Mouse (Mus musculus) adrenal gland, adult 2 months (tissue): Measurements from ENCODE around the gene Psrc1. TPM values are rescaled to one million over a fixed set of nuclear protein-coding genes. Genes with fewer than 3 reads are reported as not detected.

Experiments
- DNase-seq: peaks from one replicate; pipeline ENCODE4 v3.0.0; 2021
- polyA plus RNA-seq: library from polyadenylated mRNA; depleted of rRNA; stranded (reverse); fragments of >200 nt; gene quantifications from 2 replicates; pipeline ENCODE4 v1.2.3, GENCODE M21; 2012; rRNA removed
- total RNA-seq, 2 experiments: library from RNA; stranded (reverse); gene quantifications; 2 replicates each; pipeline ENCODE4 v1.2.3; 2021

The Psrc1 gene
- total and polyA plus RNA-seq, 3 experiments = 0.66 to 2.6 (median 1.3) TPM

- peak; percentile 62 for DNase-seq
Measured at GRCm38 (mm10) chr3:108423844-108424801, 40.5 kb downstream of the Psrc1 start.

GRCm38 (mm10) chr3:108424944-108425623 lies 41.4 kb downstream of the Psrc1 start:
- no peak for DNase-seq

- no peak for DNase-seq
Measured at GRCm38 (mm10) chr3:108425624-108426018, 42.0 kb downstream of the Psrc1 start.

GRCm38 (mm10) chr3:108432542-108433187 lies 49.0 kb downstream of the Psrc1 start:
- DNase-seq = no peak

- DNase-seq = no peak
Measured at GRCm38 (mm10) chr3:108433188-108433880, 49.7 kb downstream of the Psrc1 start.

GRCm38 (mm10) chr3:108433881-108434495 lies 50.3 kb downstream of the Psrc1 start:
- no peak for DNase-seq

- no peak for DNase-seq
Measured at GRCm38 (mm10) chr3:108435701-108436379, 52.2 kb downstream of the Psrc1 start.

- DNase-seq = no peak
Measured at GRCm38 (mm10) chr3:108436380-108436714, 52.7 kb downstream of the Psrc1 start.

Other genes starting within 250 kb of the Psrc1 start
- 100 to 1,000 TPM; 117 to 136 TPM for gene Gnai3, start 237.7 kb upstream of the Psrc1 start, total RNA-seq
- gene Gnai3, start 237.7 kb upstream of the Psrc1 start, polyA plus RNA-seq = 13.8 and 14.0 TPM in 2 replicates
- under 1 TPM; 0.20 to 0.48 TPM for gene Gpr61, start 229.0 kb upstream of the Psrc1 start, total RNA-seq
- 0.12 and 0.20 TPM in 2 replicates for gene Gpr61, start 229.0 kb upstream of the Psrc1 start, polyA plus RNA-seq
- 10 to 100 TPM; 21.4 to 27.8 TPM for gene Amigo1, start 197.5 kb upstream of the Psrc1 start, total RNA-seq
- 57.6 and 62.3 TPM in 2 replicates for gene Amigo1, start 197.5 kb upstream of the Psrc1 start, polyA plus RNA-seq
- 1 to 10 TPM; 6.4 to 7.9 TPM for gene Cyb561d1, start 182.6 kb upstream of the Psrc1 start, total RNA-seq
- 6.9 and 8.1 TPM in 2 replicates for gene Cyb561d1, start 182.6 kb upstream of the Psrc1 start, polyA plus RNA-seq
- 1 to 10 TPM; 9.1 to 9.4 TPM for gene Atxn7l2, start 172.9 kb upstream of the Psrc1 start, total RNA-seq
- 11.8 and 13.5 TPM in 2 replicates for gene Atxn7l2, start 172.9 kb upstream of the Psrc1 start, polyA plus RNA-seq
- gene Sypl2, start 157.2 kb upstream of the Psrc1 start, total RNA-seq = under 1 TPM; 0.20 to 0.97 TPM
- 0.11 and 0.31 TPM in 2 replicates for gene Sypl2, start 157.2 kb upstream of the Psrc1 start, polyA plus RNA-seq
- gene Psma5, start 126.9 kb upstream of the Psrc1 start, total RNA-seq = 10 to 100 TPM; 74.4 to 87.2 TPM
- gene Psma5, start 126.9 kb upstream of the Psrc1 start, polyA plus RNA-seq = 13.3 and 13.4 TPM in 2 replicates
- 10 to 100 TPM; 37.9 to 57.3 TPM for gene Sort1, start 99.8 kb upstream of the Psrc1 start, total RNA-seq
- 19.7 and 27.8 TPM in 2 replicates for gene Sort1, start 99.8 kb upstream of the Psrc1 start, polyA plus RNA-seq
- gene Mybphl, start 18.9 kb upstream of the Psrc1 start, total RNA-seq = not detected
- gene Mybphl, start 18.9 kb upstream of the Psrc1 start, polyA plus RNA-seq = not detected in 2 replicates
- 1 to 10 TPM; 6.1 to 8.3 TPM for gene Celsr2, start 31.7 kb downstream of the Psrc1 start, total RNA-seq
- gene Celsr2, start 31.7 kb downstream of the Psrc1 start, polyA plus RNA-seq = 9.9 and 17.1 TPM in 2 replicates
- gene Sars, start 61.4 kb downstream of the Psrc1 start, total RNA-seq = 100 to 1,000 TPM; 198 to 212 TPM
- 23.8 and 32.6 TPM in 2 replicates for gene Sars, start 61.4 kb downstream of the Psrc1 start, polyA plus RNA-seq
- not detected for gene 1700013F07Rik, start 150.3 kb downstream of the Psrc1 start, total RNA-seq
- gene 1700013F07Rik, start 150.3 kb downstream of the Psrc1 start, polyA plus RNA-seq = not detected in 2 replicates
- 1 to 10 TPM; 2.4 to 6.5 TPM for gene 5330417C22Rik, start 152.7 kb downstream of the Psrc1 start, total RNA-seq
- gene 5330417C22Rik, start 152.7 kb downstream of the Psrc1 start, polyA plus RNA-seq = 2.4 and 2.5 TPM in 2 replicates
- 10 to 100 TPM; 51.1 to 60.5 TPM for gene Tmem167b, start 178.6 kb downstream of the Psrc1 start, total RNA-seq
- gene Tmem167b, start 178.6 kb downstream of the Psrc1 start, polyA plus RNA-seq = 2.5 and 3.3 TPM in 2 replicates
- 10 to 100 TPM; 28.7 to 30.3 TPM for gene Taf13, start 187.9 kb downstream of the Psrc1 start, total RNA-seq
- 0.78 and 0.98 TPM in 2 replicates for gene Taf13, start 187.9 kb downstream of the Psrc1 start, polyA plus RNA-seq
- 10 to 100 TPM; 10.0 to 14.6 TPM for gene Wdr47, start 207.4 kb downstream of the Psrc1 start, total RNA-seq
- gene Wdr47, start 207.4 kb downstream of the Psrc1 start, polyA plus RNA-seq = 3.6 and 3.7 TPM in 2 replicates